Mouse (Mus musculus) MEL (cell line): Measurements from ENCODE around the gene Pcbp4.
A peak's percentile ranks its signal among the peaks of the same experiment; 100 is the strongest.

Source experiments
- CHD1 ChIP-seq: IDR thresholded peaks from 2 replicates; pipeline ENCODE4 v1.6.1; 2012; ENCODE audit warnings: low read depth, mild to moderate bottlenecking, inconsistent platforms, low read length, improper control_type of control experiment
- CTCF ChIP-seq, 3 experiments: IDR thresholded peaks in 2 of 3; conservative IDR thresholded peaks in 1 of 3; 2 replicates each; pipeline ENCODE4 v1.5.1; 2011 to 2012; ENCODE audit warnings: low read length in 3 of 3, low read depth in 2 of 3, mild to moderate bottlenecking in 2 of 3, improper control_type of control experiment in 1 of 3, inconsistent platforms in 1 of 3, mixed read lengths in 1 of 3, moderate library complexity in 1 of 3; ENCODE audit not compliant: control insufficient read depth in 1 of 3, insufficient read depth in 1 of 3, poor library complexity in 1 of 3, severe bottlenecking in 1 of 3
- GATA1 ChIP-seq: IDR thresholded peaks from 2 replicates; pipeline ENCODE4 v1.6.1; 2011; ENCODE audit warnings: low read depth, low read length, improper control_type of control experiment
- JUND ChIP-seq: IDR thresholded peaks from 2 replicates; pipeline ENCODE4 v1.6.1; 2011; ENCODE audit warnings: low read depth, mild to moderate bottlenecking, improper control_type of control experiment, low read length
- MXI1 ChIP-seq: IDR thresholded peaks from 2 replicates; pipeline ENCODE4 v1.6.1; 2011; ENCODE audit warnings: mild to moderate bottlenecking, low read depth, low read length, improper control_type of control experiment

- TF ChIP-seq CTCF (IDR thresholded peaks at IDR 0.05 in 2 of 3, conservative IDR thresholded peaks at IDR 0.05 in 1 of 3; ENCODE audit: control insufficient read depth in 1 of 3, insufficient read depth in 1 of 3, low read depth in 2 of 3, low read length in 3 of 3, poor library complexity in 1 of 3, severe bottlenecking in 1 of 3) (no peak), JUND (no peak), MXI1 (no peak), CHD1 (no peak), GATA1 (peak; percentile 65)
Measured at GRCm38 (mm10) chr9:106477649-106478048, 24.6 kb downstream of the Pcbp4 start.
